Mouse (Mus musculus) Patski (cell line): ENCODE data around the gene Glcci1. TPM values are rescaled to one million over a fixed set of nuclear protein-coding genes. Genes with fewer than 3 reads are reported as not detected.

ENCODE experiments used
- ATAC-seq: fragments of 100-300 bp; one replicate; pipeline ENCODE4 v1.8.0; 2021
- CTCF ChIA-PET: fragments of 350-600 bp; sonication (Branson Sonifier 250); formaldehyde crosslinking; loops from one replicate; lab custom pipeline; 2022; ENCODE audit warnings: inconsistent platforms; lab: Charles Lee
- POLR2A ChIA-PET: fragments of 350-600 bp; sonication (Branson Sonifier 250); formaldehyde crosslinking; loops from one replicate; lab custom pipeline; 2022; ENCODE audit warnings: antibody characterized with exemption, inconsistent platforms; lab: Charles Lee
- DNase-seq: peaks from one replicate; pipeline ENCODE4 v3.0.0-alpha.2; 2011; ENCODE audit warnings: low read depth, low spot score
- H3K27me3 ChIP-seq: fragments of 371-371 bp; one replicate; pipeline ENCODE4 v1.5.1; 2021
- CTCF ChIP-seq: fragments of 100-300 bp; IDR thresholded peaks from one replicate; pipeline ENCODE4 v1.5.1; 2021
- in situ Hi-C: fragments of 300-500 bp; cut with MboI; formaldehyde crosslinking; loops from 3 replicates; pipeline ENCODE4 v1.11.1; 2018; ENCODE audit warnings: low pct_unique_long_range_greater_than_20kb, mixed read lengths
- polyA plus RNA-seq: library from polyadenylated mRNA; unstranded; gene quantifications from one replicate; pipeline ENCODE4 v1.2.3, GENCODE M21; 2021

The Glcci1 gene
- polyA plus RNA-seq, result 2.2 TPM

DNA sequence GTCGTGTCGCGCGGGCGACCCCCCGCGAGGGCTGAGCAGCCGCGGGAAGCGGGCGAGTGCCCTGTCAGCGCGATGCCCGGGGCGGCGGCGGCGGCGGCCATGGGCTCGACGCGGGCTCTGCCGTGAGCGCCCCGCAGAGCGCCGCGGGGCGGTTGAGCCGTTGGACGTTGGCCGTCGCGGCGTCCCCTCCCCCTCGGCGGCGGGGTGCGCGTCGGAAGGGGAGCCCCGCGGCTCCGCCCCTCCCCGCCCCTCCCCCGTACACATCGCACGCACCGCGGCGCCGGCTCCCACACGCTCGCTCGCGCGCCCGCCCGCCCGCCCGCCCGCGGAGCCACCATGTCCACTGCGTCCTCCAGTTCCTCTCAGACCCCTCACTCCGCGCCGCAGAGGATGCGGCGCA lies at the start of gene Glcci1:
Gene Glcci1, plus strand, starts transcription at position 50 of the 400 bp plus-strand sequence.
- in situ Hi-C loops, result loop anchor here (25.0 kb wide), 1 partner anchor 647 kb away; no protein-coding TSS in a partner anchor
- TF ChIP-seq CTCF, result no peak
- POLR2A ChIA-PET, result interaction anchor here (0.7 kb wide), 1 partner anchor 318 kb away, joined by 3 read pairs; no protein-coding TSS in a partner anchor
- H3K27me3 ChIP-seq, result no peaks in the 10 kb centered on the region
- CTCF ChIA-PET, result no interaction called here
- ATAC-seq, result peak; percentile 47
- no peak for DNase-seq

DNA sequence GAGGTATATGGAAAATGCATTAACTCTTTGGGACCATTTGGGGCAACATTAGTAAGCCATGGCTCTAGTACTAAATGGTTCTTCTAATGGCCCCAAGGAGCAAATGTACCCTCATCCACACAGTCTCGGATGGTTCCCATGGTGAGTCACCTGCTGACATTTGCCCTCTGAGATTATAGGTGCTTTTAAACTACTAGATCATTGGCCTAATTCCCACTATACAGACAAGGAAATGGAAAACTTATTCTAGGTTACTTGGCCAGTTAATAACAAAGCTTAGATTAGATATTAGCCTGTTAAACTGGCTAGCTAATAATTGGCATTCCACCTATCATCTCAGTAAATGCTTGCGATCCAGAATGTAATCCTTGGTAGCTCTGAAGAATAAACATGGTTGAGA lies 47.0 kb upstream of the Glcci1 start:
- CTCF ChIA-PET, result interaction anchor here (1.7 to 1.8 kb wide), 2 partner anchors 11 to 16 kb away, joined by 4 read pairs; no protein-coding TSS in a partner anchor
- no peak for ATAC-seq

GRCm38 (mm10) chr6:8465388-8465787 lies 44.0 kb upstream of the Glcci1 start:
- CTCF ChIA-PET, result no interaction called here
- POLR2A ChIA-PET, result no interaction called here
- no peak for DNase-seq
- H3K27me3 ChIP-seq, result no peaks in the 10 kb centered on the region
- ATAC-seq, result no peak
- TF ChIP-seq CTCF, result no peak
- in situ Hi-C loops, result no loop called here

More for the DNA sequence above, 47.0 kb upstream of the Glcci1 start:
- POLR2A ChIA-PET, result no interaction called here
- TF ChIP-seq CTCF, result no peak
- in situ Hi-C loops, result no loop called here
- H3K27me3 ChIP-seq, result no peaks in the 10 kb centered on the region
- no peak for DNase-seq

DNA sequence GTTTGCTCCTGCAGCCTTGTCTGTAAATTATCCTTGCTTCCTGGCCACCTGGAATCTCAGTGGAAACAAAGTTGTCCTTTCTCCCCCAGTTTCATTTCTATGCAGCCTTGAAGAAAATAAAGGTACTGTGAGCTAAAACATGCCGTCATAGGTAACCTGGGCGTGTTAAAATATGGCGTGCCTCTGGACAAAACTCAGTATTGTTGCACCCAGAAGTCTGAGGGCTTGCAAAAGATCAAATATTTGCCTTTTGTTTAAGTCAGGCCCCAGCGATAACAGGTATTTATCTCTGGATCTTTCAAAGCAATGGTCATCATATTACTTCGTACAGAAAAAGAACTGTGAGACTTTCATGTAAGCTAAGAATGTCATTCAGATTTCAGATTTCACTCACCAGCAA lies 43.4 kb upstream of the Glcci1 start:
- ChIA-PET POLR2A (no interaction called here), CTCF (no interaction called here)
- no peaks in the 10 kb centered on the region for H3K27me3 ChIP-seq
- no peak for TF ChIP-seq CTCF
- DNase-seq, result no peak
- ATAC-seq, result no peak
- in situ Hi-C loops, result no loop called here

DNA sequence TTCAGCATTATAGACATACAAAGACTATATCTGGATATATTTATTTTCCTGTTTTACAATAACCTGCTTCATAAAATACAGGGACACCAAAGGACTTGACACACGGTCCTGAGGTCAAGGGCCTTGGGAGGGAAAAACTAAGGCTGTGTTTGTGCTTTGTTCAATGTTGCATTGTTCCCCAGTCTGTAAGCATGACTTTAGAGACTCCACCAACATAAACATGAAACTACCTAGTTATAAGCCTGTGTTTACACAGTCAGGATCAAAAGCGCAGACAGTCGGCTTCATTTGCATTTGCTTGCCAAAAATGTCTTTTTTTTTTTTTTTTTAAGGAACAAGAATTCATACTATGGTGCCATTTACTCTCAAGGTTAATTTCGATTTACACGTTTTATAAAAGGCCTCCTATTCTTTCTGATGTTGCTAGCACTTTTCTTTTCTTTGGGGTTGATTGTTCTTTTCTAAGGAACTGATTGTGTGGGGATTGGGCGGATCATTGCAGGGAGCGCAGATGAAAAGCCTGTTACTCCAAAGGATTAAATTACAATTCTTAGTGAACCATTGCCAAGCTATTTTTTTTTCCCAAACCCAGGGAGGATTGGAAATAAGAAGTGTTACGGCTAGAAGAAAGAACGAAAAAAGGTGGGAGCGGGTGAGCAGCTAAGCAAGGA lies 41.6 kb upstream of the Glcci1 start:
- no peak for TF ChIP-seq CTCF
- POLR2A ChIA-PET, result interaction anchor here (0.7 kb wide), 1 partner anchor 9 kb away, joined by 8 read pairs; no protein-coding TSS in a partner anchor
- no peaks in the 10 kb centered on the region for H3K27me3 ChIP-seq
- CTCF ChIA-PET, result interaction anchor here (0.9 to 1.2 kb wide), 2 partner anchors 17 to 55 kb away, joined by 3 read pairs; no protein-coding TSS in a partner anchor
- in situ Hi-C loops, result no loop called here
- DNase-seq, result no peak
- no peak for ATAC-seq

DNA sequence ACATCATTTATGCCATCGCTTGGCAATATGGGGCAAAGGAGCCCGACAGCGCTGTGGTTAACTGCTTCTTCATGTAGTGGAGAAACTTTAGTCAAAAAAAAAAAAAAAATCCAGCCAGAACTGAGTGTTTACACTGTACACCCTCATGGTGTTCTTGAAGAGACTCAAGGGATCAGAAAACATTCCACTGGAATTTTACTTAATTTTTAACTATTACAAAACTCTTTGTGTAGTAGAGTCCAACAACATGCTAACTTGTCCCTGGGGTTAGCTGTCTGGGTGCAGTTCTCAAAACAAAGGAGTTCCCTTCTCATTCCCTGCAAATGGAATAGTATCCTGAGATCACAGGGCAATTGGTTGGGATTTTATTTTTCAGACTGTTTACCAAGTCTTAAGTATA lies 39.5 kb upstream of the Glcci1 start:
- no peak for TF ChIP-seq CTCF
- DNase-seq, result no peak
- POLR2A ChIA-PET, result interaction anchor here (0.8 kb wide), 1 partner anchor 26 kb away, joined by 8 read pairs; no protein-coding TSS in a partner anchor
- H3K27me3 ChIP-seq, result no peaks in the 10 kb centered on the region
- peak; percentile 17 for ATAC-seq
- in situ Hi-C loops, result no loop called here
- CTCF ChIA-PET, result no interaction called here

- POLR2A ChIA-PET, result interaction anchor here (0.6 to 1.0 kb wide), 2 partner anchors 9 to 19 kb away, joined by 3 read pairs; no protein-coding TSS in a partner anchor
- no peak for DNase-seq
- in situ Hi-C loops, result no loop called here
- TF ChIP-seq CTCF, result no peak
- H3K27me3 ChIP-seq, result no peaks in the 10 kb centered on the region
- CTCF ChIA-PET, result no interaction called here
- no peak for ATAC-seq
Observed at GRCm38 (mm10) chr6:8472125-8472524, 37.3 kb upstream of the Glcci1 start.

DNA sequence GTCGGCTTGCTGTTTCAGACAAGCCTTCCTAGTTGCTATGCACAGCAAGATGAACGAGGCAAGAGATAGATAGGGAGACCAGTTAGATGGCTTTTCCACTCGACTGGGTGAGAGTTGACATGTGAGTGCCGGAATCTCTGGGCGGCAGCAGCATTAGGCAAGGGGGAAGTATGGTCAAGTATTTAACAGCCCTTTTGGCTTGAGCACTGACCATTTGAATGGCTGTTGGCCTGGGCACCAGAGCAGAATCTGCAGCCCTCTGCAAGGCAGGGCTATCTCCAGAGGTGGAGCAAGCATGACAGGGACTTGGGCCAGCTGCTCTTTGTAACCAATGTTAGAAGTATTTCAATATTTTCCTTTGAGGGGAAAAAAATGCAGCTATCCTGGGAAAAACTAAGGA lies 36.5 kb upstream of the Glcci1 start:
- in situ Hi-C loops, result no loop called here
- no peaks in the 10 kb centered on the region for H3K27me3 ChIP-seq
- ChIA-PET CTCF (interaction anchor here (1.3 kb wide), 1 partner anchor 11 kb away, joined by 3 read pairs; no protein-coding TSS in a partner anchor), POLR2A (interaction anchor here (1.2 kb wide), 1 partner anchor 17 kb away, joined by 3 read pairs; no protein-coding TSS in a partner anchor)
- TF ChIP-seq CTCF, result no peak
- DNase-seq (no peak), ATAC-seq (no peak)

DNA sequence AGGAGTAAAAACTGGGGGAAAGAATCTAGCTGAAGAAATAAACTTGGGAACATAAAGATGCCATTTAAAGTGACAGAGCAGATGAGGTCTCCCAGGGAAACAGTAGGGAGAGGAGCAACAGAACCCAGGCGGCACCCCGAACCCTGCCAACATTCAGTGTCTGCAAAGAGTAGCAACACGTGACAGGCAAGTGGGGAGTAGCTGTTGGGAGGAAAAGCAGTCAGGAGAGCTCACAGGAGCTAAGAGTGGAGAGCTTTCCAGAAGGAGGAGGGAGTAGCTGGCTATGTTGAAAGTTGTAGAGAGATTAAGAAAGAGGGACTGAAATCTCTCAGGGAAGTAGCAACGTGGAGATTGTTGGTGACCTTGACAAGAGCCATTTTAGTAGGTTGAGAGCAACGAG lies 35.9 kb upstream of the Glcci1 start:
- ChIA-PET CTCF (interaction anchor here (1.2 to 1.3 kb wide), 2 partner anchors 10 to 25 kb away, joined by 3 to 4 read pairs; no protein-coding TSS in a partner anchor), POLR2A (interaction anchor here (1.2 kb wide), 1 partner anchor 18 kb away, joined by 3 read pairs; no protein-coding TSS in a partner anchor)
- ATAC-seq, result no peak
- TF ChIP-seq CTCF, result no peak
- in situ Hi-C loops, result no loop called here
- no peaks in the 10 kb centered on the region for H3K27me3 ChIP-seq
- no peak for DNase-seq

DNA sequence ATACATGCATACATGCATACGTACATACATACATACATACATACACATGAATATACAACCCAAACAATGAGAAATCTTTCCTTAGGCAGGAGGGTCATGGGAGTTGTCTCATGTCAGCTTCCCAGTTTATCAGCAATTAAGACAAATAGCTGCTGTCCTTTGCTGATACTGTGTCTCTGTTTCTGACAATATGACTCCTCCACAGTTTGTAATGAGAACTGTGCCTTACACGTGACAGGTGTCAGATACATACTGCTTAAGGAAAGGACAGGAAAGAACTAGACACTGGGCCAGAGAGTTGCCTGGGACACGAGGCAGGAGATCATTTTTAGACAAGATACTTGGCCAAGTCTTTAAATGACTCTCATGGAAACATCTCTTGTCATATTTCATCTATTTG lies 35.1 kb upstream of the Glcci1 start:
- ATAC-seq, result no peak
- in situ Hi-C loops, result no loop called here
- CTCF ChIA-PET, result interaction anchor here (1.2 to 1.3 kb wide), 2 partner anchors 10 to 26 kb away, joined by 3 to 4 read pairs; no protein-coding TSS in a partner anchor
- no peak for TF ChIP-seq CTCF
- POLR2A ChIA-PET, result interaction anchor here (0.8 kb wide), 1 partner anchor 22 kb away, joined by 3 read pairs; no protein-coding TSS in a partner anchor
- no peaks in the 10 kb centered on the region for H3K27me3 ChIP-seq
- no peak for DNase-seq

- no peaks in the 10 kb centered on the region for H3K27me3 ChIP-seq
- ATAC-seq (no peak), DNase-seq (no peak)
- ChIA-PET CTCF (no interaction called here), POLR2A (interaction anchor here (0.8 kb wide), 1 partner anchor 22 kb away, joined by 3 read pairs; no protein-coding TSS in a partner anchor)
- TF ChIP-seq CTCF, result no peak
- in situ Hi-C loops, result no loop called here
Observed at GRCm38 (mm10) chr6:8474820-8475219, 34.6 kb upstream of the Glcci1 start.
